24 mouse cellular contexts compared by ENCODE assay signal in the genomic region with DNA sequence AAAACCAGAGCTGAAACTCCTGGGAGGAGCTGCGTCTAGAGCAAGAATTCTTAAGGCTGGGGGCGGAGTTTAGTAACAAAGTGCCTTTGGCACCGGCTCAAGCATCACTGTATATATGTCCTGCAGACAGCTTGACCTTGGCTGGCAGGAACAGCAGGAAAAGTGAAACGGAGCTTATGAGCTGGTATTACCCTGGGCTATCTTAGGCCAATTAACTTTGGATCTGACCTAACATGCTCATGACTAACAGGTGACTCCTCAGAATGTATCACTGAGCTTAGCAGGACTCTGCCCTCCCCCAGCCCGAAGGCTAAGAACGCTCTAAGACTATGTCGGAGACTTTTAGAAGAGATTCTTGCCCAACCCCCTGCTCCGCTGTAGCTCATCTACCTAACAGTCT. TPM values are rescaled to one million over a fixed set of nuclear protein-coding genes. Genes with fewer than 3 reads are reported as not detected.
DNase-seq lines count a peak whose midpoint lies in the region; ATAC-seq lines count a peak whose summit lies in the region.
"Had no signal": no experiment of that assay in that cellular context is flagged by ENCODE, and none has a peak within 500 bp of the region (broad histone marks: within the 10 kb centered on the region; RNA-seq: fewer than 3 reads in every experiment).

No protein-coding gene starts in this region.

- 0 out of 2 replicates have a peak, but pooled peaks have one; percentile 9 for ATAC-seq in kidney, embryonic 14.5 days (ENCODE audit: low FRiP score, low TSS enrichment)
- ATAC-seq: forebrain, embryonic 15.5 days; inflammation-experienced regulatory T-cells, adult 6 months had no signal

- no peak for DNase-seq in kidney, postnatal 14 days
- DNase-seq in ES-CJ7 (ENCODE audit: low read depth, low spot score), result peak; percentile 26
- peak; percentile 51 for DNase-seq in embryo, embryonic 11 days
- DNase-seq in limb, embryonic 10.5 days (ENCODE audit: low spot score), result no peak
- DNase-seq in left cerebral cortex, adult 9 months (ENCODE audit: low spot score in 2 of 2), result no peak
- DNase-seq in heart, adult 18-20 months, result no peak
- DNase-seq: adrenal gland, postnatal 10 days; cerebellum, adult 9-10 months; gastrocnemius, postnatal 14 days; liver, embryonic 13.5 days; thymus, adult 18-20 months had no signal

- H3K9me3 ChIP-seq in kidney, embryonic 14.5 days (ENCODE audit: control insufficient read depth, low read length), result no peaks in the 10 kb centered on the region
- no peaks in the 10 kb centered on the region for H3K9me3 ChIP-seq in limb, embryonic 10.5 days (replicated peaks)
- H3K9me3 ChIP-seq: embryonic facial prominence, embryonic 13.5 days; forebrain, embryonic 15.5 days; liver, embryonic 13.5 days; neural tube, embryonic 15.5 days had no signal

- no peaks in the 10 kb centered on the region for H3K36me3 ChIP-seq in kidney, embryonic 14.5 days (ENCODE audit: control insufficient read depth, insufficient read depth, low read length)
- no peaks in the 10 kb centered on the region for H3K36me3 ChIP-seq in limb, embryonic 10.5 days
- H3K36me3 ChIP-seq: embryonic facial prominence, embryonic 13.5 days; forebrain, embryonic 15.5 days; liver, embryonic 13.5 days; neural tube, embryonic 15.5 days had no signal

- H3K4me3 ChIP-seq in kidney, embryonic 14.5 days (ENCODE audit: low read length), result no peak overlapping the region
- H3K4me3 ChIP-seq in limb, embryonic 10.5 days, result no peak overlapping the region
- H3K4me3 ChIP-seq: embryonic facial prominence, embryonic 13.5 days; forebrain, embryonic 15.5 days; liver, embryonic 13.5 days; megakaryocyte, embryonic 14.5 days; neural tube, embryonic 15.5 days had no signal

- no peak overlapping the region for H3K9ac ChIP-seq in kidney, embryonic 14.5 days (ENCODE audit: low read depth, low read length)
- H3K9ac ChIP-seq: embryonic facial prominence, embryonic 13.5 days; forebrain, embryonic 15.5 days; liver, embryonic 13.5 days; neural tube, embryonic 15.5 days had no signal

- H3K27me3 ChIP-seq in kidney, embryonic 14.5 days (ENCODE audit: control insufficient read depth, insufficient read depth, low read length), result no peaks in the 10 kb centered on the region
- H3K27me3 ChIP-seq in limb, embryonic 10.5 days (ENCODE audit: low read depth, poor library complexity, severe bottlenecking), result no peaks in the 10 kb centered on the region
- H3K27me3 ChIP-seq: CH12.LX; embryonic facial prominence, embryonic 13.5 days; forebrain, embryonic 15.5 days; liver, embryonic 13.5 days; neural tube, embryonic 15.5 days had no signal

- H3K4me2 ChIP-seq in kidney, embryonic 14.5 days (replicated peaks; ENCODE audit: low read depth, low read length), result no peak overlapping the region
- H3K4me2 ChIP-seq: embryonic facial prominence, embryonic 13.5 days; forebrain, embryonic 15.5 days; heart, embryonic 11.5 days; liver, embryonic 13.5 days; neural tube, embryonic 15.5 days had no signal

- no peak overlapping the region for H3K27ac ChIP-seq in kidney, embryonic 14.5 days (ENCODE audit: low read depth, low read length)
- peak overlapping the region; percentile 36 for H3K27ac ChIP-seq in limb, embryonic 10.5 days
- H3K27ac ChIP-seq: embryonic facial prominence, embryonic 13.5 days; forebrain, embryonic 15.5 days; liver, embryonic 13.5 days; neural tube, embryonic 15.5 days had no signal

- H3K4me1 ChIP-seq in kidney, embryonic 14.5 days (ENCODE audit: control insufficient read depth, insufficient read depth, low read length), result no peaks in the 10 kb centered on the region
- H3K4me1 ChIP-seq in limb, embryonic 10.5 days, result peaks cover 37% of the 10 kb centered on the region
- H3K4me1 ChIP-seq: forebrain, embryonic 15.5 days; megakaryocyte, embryonic 14.5 days; neural tube, embryonic 15.5 days had no signal

- WGBS in kidney, embryonic 14.5 days, result 51% methylated on average over 8 of the region's 8 CpGs
- whole genome bisulfite sequencing in limb, embryonic 10.5 days, result 67% methylated on average over 8 of the region's 8 CpGs

RNA-seq across cellular contexts. Expression of a gene that starts 25.1 kb away (rescaled TPM):
- not detected in 2 replicates for polyA plus RNA-seq in kidney, embryonic 14.5 days (2014; fragmentation: Nextera tagmentation; extraction: Ambion mirVana)
- polyA plus RNA-seq in limb, embryonic 10.5 days (2016; fragmentation: Nextera tagmentation; extraction: Ambion mirVana), result not detected in 2 replicates
- not detected for total RNA-seq in heart, adult 18-20 months (2021)
- total RNA-seq: adrenal gland, postnatal 10 days; CH12.LX; gastrocnemius, postnatal 14 days; hematopoietic stem cell, adult 5-6 weeks; layer of hippocampus, adult 8-10 months; left cerebral cortex, postnatal 25 days; monocyte, adult 5-6 weeks had no signal
- polyA plus RNA-seq: embryonic facial prominence, embryonic 13.5 days; forebrain, embryonic 15.5 days; heart, embryonic 11.5 days; inflammation-experienced regulatory T-cells, adult 6 months; liver, embryonic 13.5 days; neural tube, embryonic 15.5 days; spleen, adult 2 months had no signal

Comparison
In these comparisons a context has a peak if more than half of its experiments do, and no peak if none do; other contexts are left out.
1. DNase-seq: peak in ES-CJ7 (single experiment) and embryo, embryonic 11 days (single experiment); none in kidney, postnatal 14 days (single experiment), limb, embryonic 10.5 days (single experiment), left cerebral cortex, adult 9 months (0 of 2) and heart, adult 18-20 months (0 of 2).